Mouse (Mus musculus) B cell, adult 2 months (primary cell): ENCODE data around the gene Zfp260.

Experiments
- DNase-seq, 2 experiments: peaks; one replicate each; pipeline ENCODE4 v3.0.0; 2022

The Zfp260 gene

GRCm38 (mm10) chr7:30129900-30130299 lies 35.3 kb downstream of the Zfp260 start:
- DNase-seq, result no peak

GRCm38 (mm10) chr7:30132396-30132795 lies 37.8 kb downstream of the Zfp260 start:
- no peak for DNase-seq

- no peak for DNase-seq
Measured at GRCm38 (mm10) chr7:30136826-30137225, 42.2 kb downstream of the Zfp260 start.

DNA sequence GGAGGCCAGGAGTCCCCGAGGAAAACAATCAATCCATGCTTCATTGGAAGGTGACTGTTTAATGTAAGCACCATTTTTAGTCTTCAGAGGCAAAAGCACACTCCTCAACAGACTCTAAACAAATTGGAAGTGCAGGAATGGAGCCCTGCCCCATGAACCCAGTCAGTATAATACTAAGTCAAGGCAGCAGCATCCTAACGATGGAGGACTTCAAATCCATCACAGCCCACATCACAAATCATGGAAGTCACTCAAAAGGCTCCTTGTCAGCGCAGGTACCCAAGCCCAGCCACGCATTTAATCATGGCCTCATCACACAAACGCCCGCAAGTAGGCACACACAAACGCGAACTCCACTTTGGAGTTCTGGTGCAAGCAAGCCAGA lies 48.6 kb downstream of the Zfp260 start:
- no peak for DNase-seq

DNA sequence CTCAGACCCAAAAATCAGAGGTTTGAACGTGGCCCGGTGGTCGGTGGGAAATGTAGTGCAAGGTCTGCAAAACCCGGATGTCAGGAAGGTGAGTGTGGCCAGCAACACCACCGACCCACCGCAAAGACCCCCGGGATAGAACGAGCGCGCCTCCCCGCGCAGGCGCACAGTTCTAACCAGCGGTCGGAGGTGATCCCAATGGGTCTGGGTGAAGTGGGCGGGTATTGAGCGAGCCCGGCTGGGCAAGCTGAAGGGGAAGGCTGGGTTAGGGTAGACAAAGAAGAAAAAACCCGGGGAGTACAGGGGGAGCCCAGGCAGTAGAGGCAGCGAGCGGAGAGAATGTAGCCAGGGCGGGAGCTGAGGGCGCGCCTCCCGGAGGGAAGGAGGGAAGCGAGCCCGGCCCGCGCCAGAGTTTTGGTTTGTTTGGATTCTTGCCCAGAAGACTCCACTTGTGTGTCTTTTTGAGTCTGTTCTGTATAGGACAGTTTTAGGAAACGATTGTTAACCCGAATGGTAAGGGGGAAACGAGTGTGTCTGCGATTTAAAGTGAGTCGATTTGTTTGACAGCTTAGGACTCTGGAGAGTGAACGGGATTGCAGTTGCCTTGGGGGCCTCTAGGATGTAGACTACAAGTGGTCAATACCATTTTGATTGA lies 49.1 kb downstream of the Zfp260 start:
- peak; percentile 9 to 22 for DNase-seq

DNA sequence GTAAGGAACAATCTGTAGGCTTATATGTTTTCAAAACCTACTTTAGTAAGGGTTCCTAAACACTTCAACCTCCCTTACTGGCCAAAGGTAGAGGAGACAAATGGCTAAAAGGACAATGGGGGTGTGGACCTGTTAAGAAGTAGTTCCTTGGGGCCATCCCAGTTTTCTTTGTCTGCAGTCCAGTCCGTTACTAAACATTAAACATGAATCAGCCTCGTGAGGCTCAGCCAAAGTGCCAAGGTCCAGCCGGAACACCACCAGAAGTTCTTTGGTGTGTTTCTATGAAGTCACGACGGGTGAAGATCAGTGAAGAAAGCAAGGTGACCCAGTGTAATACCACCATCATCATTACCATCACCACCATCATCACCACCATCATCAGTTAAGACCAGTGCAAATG lies 52.4 kb downstream of the Zfp260 start:
- DNase-seq, result no peak

DNA sequence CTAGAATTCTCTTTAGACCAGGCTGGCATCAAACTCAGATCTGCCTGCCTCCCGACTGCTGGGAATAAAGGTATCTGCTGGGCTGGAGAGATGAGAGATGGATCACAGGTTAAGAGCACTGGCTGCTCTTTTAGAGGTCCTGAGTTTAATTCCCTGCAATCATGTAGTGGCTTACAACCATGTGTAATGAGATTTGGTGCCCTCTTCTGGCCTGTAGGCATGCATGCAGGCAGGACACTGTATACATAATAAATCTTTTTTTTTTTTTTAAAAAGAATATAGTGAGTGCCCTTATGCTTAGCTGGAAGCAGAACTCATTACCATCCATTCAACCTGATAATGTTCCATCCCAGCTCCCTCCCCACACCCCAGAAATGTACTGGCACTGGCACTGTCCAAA lies 59.5 kb downstream of the Zfp260 start:
- no peak for DNase-seq

DNA sequence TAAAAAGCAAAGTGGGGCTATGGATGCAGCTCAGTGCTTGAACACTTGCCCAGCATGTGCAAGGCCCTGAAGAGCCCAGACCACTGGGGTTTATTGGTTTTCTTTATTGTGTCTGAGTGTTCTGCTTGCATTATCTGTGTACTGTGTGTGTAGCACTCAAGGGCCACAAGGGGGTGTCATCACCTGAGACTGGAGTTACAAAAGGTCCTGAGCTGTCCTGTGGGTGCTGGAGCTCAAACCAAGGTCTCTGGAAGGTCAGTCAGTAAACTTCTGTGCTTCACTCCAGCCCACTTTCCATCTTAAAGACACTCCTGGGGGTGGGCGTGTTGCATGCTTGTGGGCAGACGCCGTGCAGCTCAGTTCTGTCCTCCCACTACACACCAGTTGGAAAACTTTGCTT lies 60.9 kb downstream of the Zfp260 start:
- no peak for DNase-seq
